Mouse (Mus musculus): ENCODE results near the gene Gipc3. TPM values are rescaled to one million over a fixed set of nuclear protein-coding genes. Genes with fewer than 3 reads are reported as not detected.

Gipc3 gene
- polyA plus RNA-seq, 1 experiment from 2014 or later: 0.04 TPM

- no peak overlapping the region for H3K4me2 ChIP-seq (replicated peaks; ENCODE audit: low read depth)
- H3K4me3 ChIP-seq (ENCODE audit: low read depth, low read length): no peak overlapping the region
- peak overlapping the region; percentile 70; the same call in 1 of the 2 replicates for H3K27ac ChIP-seq (ENCODE audit: low read depth, low read length)
- H3K4me1 ChIP-seq (replicated peaks; ENCODE audit: control insufficient read depth, insufficient read depth, low read length): peaks cover 39% of the 10 kb centered on the region
- no peaks in the 10 kb centered on the region for H3K27me3 ChIP-seq (replicated peaks; ENCODE audit: control insufficient read depth, insufficient read depth, low read length)
- no peaks in the 10 kb centered on the region for H3K9me3 ChIP-seq (ENCODE audit: control insufficient read depth)
- no peak for ATAC-seq
- H3K9ac ChIP-seq (ENCODE audit: low read depth, low read length): no peak overlapping the region
- H3K36me3 ChIP-seq (ENCODE audit: control insufficient read depth, insufficient read depth): 0 out of 2 replicates have a peak, but pooled peaks cover 4% of the 10 kb centered on the region
- 87% methylated on average over 17 of the region's 17 CpGs for WGBS
- no peak for TF ChIP-seq CTCF (IDR thresholded peaks at IDR 0.05; ENCODE audit: low read depth)
Observed at GRCm38 (mm10) chr10:81298369-81299100, 44.5 kb downstream of the Gipc3 start.

DNA sequence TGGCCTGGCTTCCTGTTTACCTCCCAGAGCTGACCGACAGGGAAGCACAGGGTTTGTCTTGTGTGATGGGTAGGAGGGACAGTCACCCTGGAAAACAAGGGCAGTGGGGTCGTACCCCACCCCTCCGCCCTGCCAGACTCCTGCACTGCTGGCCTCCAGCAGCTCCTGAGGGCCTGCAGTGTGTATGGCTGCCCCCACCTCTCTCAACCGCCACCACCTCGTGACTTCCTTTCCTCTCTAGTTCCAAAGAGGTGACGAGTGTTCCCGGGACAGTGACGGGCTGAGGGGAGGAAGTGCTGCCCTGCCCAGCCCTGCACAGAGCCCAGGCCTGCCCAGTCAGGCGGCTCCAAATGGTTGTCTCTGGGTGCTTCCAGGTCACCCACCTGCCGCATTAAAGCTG lies 45.2 kb downstream of the Gipc3 start:
- Histone ChIP-seq H3K27ac (ENCODE audit: low read depth, low read length) (peak overlapping the region; percentile 58; the same call in 1 of the 2 replicates), H3K4me3 (ENCODE audit: low read depth, low read length) (no peak overlapping the region), H3K36me3 (ENCODE audit: control insufficient read depth, insufficient read depth) (0 out of 2 replicates have a peak, but pooled peaks cover 4% of the 10 kb centered on the region), H3K4me1 (replicated peaks; ENCODE audit: control insufficient read depth, insufficient read depth, low read length) (peaks cover 34% of the 10 kb centered on the region), H3K27me3 (replicated peaks; ENCODE audit: control insufficient read depth, insufficient read depth, low read length) (no peaks in the 10 kb centered on the region), H3K9ac (ENCODE audit: low read depth, low read length) (no peak overlapping the region), H3K4me2 (replicated peaks; ENCODE audit: low read depth) (no peak overlapping the region), H3K9me3 (ENCODE audit: control insufficient read depth) (no peaks in the 10 kb centered on the region)
- 41% methylated on average over 10 of the region's 10 CpGs for WGBS
- no peak for TF ChIP-seq CTCF (IDR thresholded peaks at IDR 0.05; ENCODE audit: low read depth)
- ATAC-seq: no peak

DNA sequence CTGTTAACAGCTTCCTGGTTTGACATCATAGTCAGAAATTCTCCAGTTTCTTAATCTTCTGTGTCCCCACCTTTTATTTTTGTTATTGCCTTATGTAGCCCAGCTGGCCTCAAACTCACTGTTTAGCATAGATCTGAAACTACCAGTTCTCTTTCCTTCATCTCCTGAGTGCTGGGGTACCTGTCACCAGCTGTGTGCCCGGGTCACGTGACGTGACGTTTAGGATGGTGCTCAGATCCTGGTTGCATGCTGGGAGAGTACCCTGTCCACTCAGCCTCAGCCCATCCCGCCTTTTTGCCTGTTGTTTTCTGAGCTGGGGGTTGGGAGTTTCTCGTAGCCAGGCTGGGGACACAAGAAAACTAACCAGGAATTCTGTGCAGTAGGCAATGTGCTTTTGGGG lies 45.8 kb downstream of the Gipc3 start:
- ATAC-seq: no peak
- Histone ChIP-seq H3K4me1 (replicated peaks; ENCODE audit: control insufficient read depth, insufficient read depth, low read length) (peaks cover 28% of the 10 kb centered on the region), H3K4me2 (replicated peaks; ENCODE audit: low read depth) (no peak overlapping the region), H3K9me3 (ENCODE audit: control insufficient read depth) (no peaks in the 10 kb centered on the region), H3K27me3 (replicated peaks; ENCODE audit: control insufficient read depth, insufficient read depth, low read length) (no peaks in the 10 kb centered on the region), H3K27ac (ENCODE audit: low read depth, low read length) (peak overlapping the region; percentile 58), H3K4me3 (ENCODE audit: low read depth, low read length) (no peak overlapping the region), H3K36me3 (ENCODE audit: control insufficient read depth, insufficient read depth) (0 out of 2 replicates have a peak, but pooled peaks cover 4% of the 10 kb centered on the region), H3K9ac (ENCODE audit: low read depth, low read length) (no peak overlapping the region)
- WGBS: 69% methylated on average over 6 of the region's 6 CpGs
- no peak for TF ChIP-seq CTCF (IDR thresholded peaks at IDR 0.05; ENCODE audit: low read depth)

- no peak overlapping the region for H3K4me3 ChIP-seq (ENCODE audit: low read depth, low read length)
- no peaks in the 10 kb centered on the region for H3K9me3 ChIP-seq (ENCODE audit: control insufficient read depth)
- H3K4me1 ChIP-seq (replicated peaks; ENCODE audit: control insufficient read depth, insufficient read depth, low read length): peaks cover 24% of the 10 kb centered on the region
- no peak overlapping the region for H3K9ac ChIP-seq (ENCODE audit: low read depth, low read length)
- no peak for TF ChIP-seq CTCF (IDR thresholded peaks at IDR 0.05; ENCODE audit: low read depth)
- no peak for ATAC-seq
- H3K4me2 ChIP-seq (replicated peaks; ENCODE audit: low read depth): peak overlapping the region; percentile 88; the same call in 1 of the 2 replicates
- H3K36me3 ChIP-seq (ENCODE audit: control insufficient read depth, insufficient read depth): no peaks in the 10 kb centered on the region
- WGBS: 88% methylated on average over 6 of the region's 6 CpGs
- H3K27ac ChIP-seq (ENCODE audit: low read depth, low read length): no peak overlapping the region
- no peaks in the 10 kb centered on the region for H3K27me3 ChIP-seq (replicated peaks; ENCODE audit: control insufficient read depth, insufficient read depth, low read length)
Observed at GRCm38 (mm10) chr10:81295185-81295584, 47.9 kb downstream of the Gipc3 start.

DNA sequence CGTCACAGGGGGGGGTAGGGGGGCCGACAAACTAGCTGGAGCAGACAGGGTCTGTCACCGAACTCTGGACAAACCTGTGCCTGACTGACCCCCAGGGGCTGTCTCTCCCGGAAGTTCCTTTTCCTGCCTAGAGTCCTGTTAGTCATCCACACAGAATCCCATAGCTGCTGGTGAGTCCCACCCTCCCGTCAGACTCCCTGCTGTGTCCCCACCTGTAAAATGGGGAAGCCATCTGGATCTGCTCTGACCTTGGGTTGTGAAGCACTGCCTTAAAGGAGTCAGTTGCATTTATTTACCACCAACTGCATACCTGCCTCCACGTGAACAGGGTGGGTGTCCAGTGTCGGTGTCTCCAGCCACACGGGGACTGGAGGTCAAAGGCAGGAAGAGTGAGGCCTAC lies 48.6 kb downstream of the Gipc3 start:
- no peaks in the 10 kb centered on the region for H3K27me3 ChIP-seq (replicated peaks; ENCODE audit: control insufficient read depth, insufficient read depth, low read length)
- H3K9ac ChIP-seq (ENCODE audit: low read depth, low read length): no peak overlapping the region
- WGBS: 26% methylated on average over 8 of the region's 8 CpGs

DNA sequence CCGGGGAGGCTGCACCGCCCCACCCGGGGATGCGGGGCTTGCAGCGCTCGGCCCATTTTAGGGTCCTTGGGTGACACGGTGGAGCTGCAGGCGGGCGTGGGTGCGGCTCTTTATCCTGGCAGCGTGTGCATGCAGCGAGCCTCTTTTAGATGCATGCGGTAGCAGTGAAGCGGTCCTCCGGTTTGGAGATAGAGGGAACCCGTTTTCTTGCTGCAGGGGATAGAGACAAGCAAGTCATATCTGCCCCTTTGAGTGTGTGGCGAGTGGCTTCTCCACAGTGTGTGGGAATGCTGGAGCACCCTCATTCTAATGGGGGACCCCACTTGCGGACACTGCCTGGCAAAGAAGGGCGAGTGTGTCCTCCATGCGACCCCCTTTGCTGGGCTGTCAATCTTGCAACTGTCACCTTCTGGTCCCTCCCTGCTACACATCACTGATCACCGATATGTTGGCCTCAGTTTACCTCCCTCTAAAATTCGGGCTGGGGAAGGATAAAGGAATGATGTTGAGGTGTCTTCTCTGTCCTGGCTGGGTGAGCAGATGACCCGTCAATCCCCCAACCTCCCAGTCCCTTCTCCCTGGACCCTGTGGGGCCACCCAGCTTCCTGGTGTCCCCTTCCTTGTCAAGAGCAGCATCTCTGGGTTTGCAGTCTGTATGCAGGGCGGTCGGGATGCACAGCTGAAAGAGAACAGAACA lies 49.6 kb downstream of the Gipc3 start:
- Histone ChIP-seq H3K27me3 (replicated peaks; ENCODE audit: control insufficient read depth, insufficient read depth, low read length) (no peaks in the 10 kb centered on the region), H3K4me2 (replicated peaks; ENCODE audit: low read depth) (peak overlapping the region; percentile 88), H3K9ac (ENCODE audit: low read depth, low read length) (peak overlapping the region; percentile 67), H3K4me1 (replicated peaks; ENCODE audit: control insufficient read depth, insufficient read depth, low read length) (peaks cover 16% of the 10 kb centered on the region), H3K9me3 (ENCODE audit: control insufficient read depth) (no peaks in the 10 kb centered on the region), H3K4me3 (ENCODE audit: low read depth, low read length) (peak overlapping the region; percentile 76), H3K36me3 (ENCODE audit: control insufficient read depth, insufficient read depth) (no peaks in the 10 kb centered on the region), H3K27ac (ENCODE audit: low read depth, low read length) (peak overlapping the region; percentile 84)
- no peak for TF ChIP-seq CTCF (IDR thresholded peaks at IDR 0.05; ENCODE audit: low read depth)
- no peak for ATAC-seq
- 2% methylated on average over 25 of the region's 25 CpGs for WGBS

More for the DNA sequence above, 48.6 kb downstream of the Gipc3 start:
- no peak for TF ChIP-seq CTCF (IDR thresholded peaks at IDR 0.05; ENCODE audit: low read depth)
- Histone ChIP-seq H3K9me3 (ENCODE audit: control insufficient read depth) (no peaks in the 10 kb centered on the region), H3K36me3 (ENCODE audit: control insufficient read depth, insufficient read depth) (no peaks in the 10 kb centered on the region), H3K4me3 (ENCODE audit: low read depth, low read length) (peak overlapping the region; percentile 76; the same call in 1 of the 2 replicates), H3K4me1 (replicated peaks; ENCODE audit: control insufficient read depth, insufficient read depth, low read length) (peaks cover 19% of the 10 kb centered on the region), H3K4me2 (replicated peaks; ENCODE audit: low read depth) (peak overlapping the region; percentile 88), H3K27ac (ENCODE audit: low read depth, low read length) (peak overlapping the region; percentile 30)
- ATAC-seq: no peak

Data from intestine, postnatal 0 days (tissue).